Mouse (Mus musculus) heart, postnatal 0 days (tissue): ENCODE measurements at regions not wholly inside any gene's neighbourhood (a gene's known extent, or its start where the extent isn't known, plus 50 kb on each side); places are given as distances from the start of the nearest gene placed in this dataset.

Source experiments
- ATAC-seq: fragments of 200-750 bp; cut with Nextera tagmentation; 2 replicates; pipeline ENCODE4 v1.8.0; 2017; ENCODE audit warnings: low read depth, moderate number of reproducible peaks, moderate library complexity; ENCODE audit not compliant: insufficient read depth
- DNase-seq: peaks from one replicate; pipeline ENCODE4 v3.0.0-alpha.2; 2016; ENCODE audit warnings: low spot score
- H3K27ac ChIP-seq: fragments of 300-500 bp; sonication (generic); 2 replicates; pipeline ENCODE4 v1.5.1; 2014; ENCODE audit warnings: low read depth, mild to moderate bottlenecking
- H3K27me3 ChIP-seq: fragments of 300-500 bp; sonication (generic); 2 replicates; pipeline ENCODE4 v1.6.1; 2014; ENCODE audit warnings: low read length, mixed read lengths; ENCODE audit not compliant: control insufficient read depth, insufficient read depth
- H3K36me3 ChIP-seq: fragments of 300-500 bp; sonication (generic); replicated peaks from 2 replicates; pipeline ENCODE4 v1.6.1; 2014; ENCODE audit warnings: low read length, mixed read lengths; ENCODE audit not compliant: control insufficient read depth, insufficient read depth
- H3K4me1 ChIP-seq: fragments of 300-500 bp; sonication (generic); 2 replicates; pipeline ENCODE4 v1.6.1; 2014; ENCODE audit warnings: antibody characterized with exemption; ENCODE audit not compliant: control insufficient read depth, insufficient read depth
- H3K4me2 ChIP-seq: fragments of 300-500 bp; sonication (generic); 2 replicates; pipeline ENCODE4 v1.6.1; 2014; ENCODE audit warnings: low read depth, mild to moderate bottlenecking, low read length, moderate library complexity
- H3K4me3 ChIP-seq: fragments of 300-500 bp; sonication (generic); 2 replicates; pipeline ENCODE4 v1.5.1; 2014; ENCODE audit warnings: low read depth, low read length
- H3K9ac ChIP-seq: fragments of 300-500 bp; sonication (generic); replicated peaks from 2 replicates; pipeline ENCODE4 v1.6.1; 2014; ENCODE audit warnings: low read depth, low read length, mixed read lengths
- H3K9me3 ChIP-seq: fragments of 300-500 bp; sonication (generic); replicated peaks from 2 replicates; pipeline ENCODE4 v1.6.1; 2016; ENCODE audit warnings: low read length; ENCODE audit not compliant: control insufficient read depth
- CTCF ChIP-seq: IDR thresholded peaks from 2 replicates; pipeline ENCODE4 v1.5.1; 2016; ENCODE audit warnings: antibody characterized with exemption, control low read depth, low read depth
- EP300 ChIP-seq: IDR thresholded peaks from 2 replicates; pipeline ENCODE4 v1.6.1; 2016; ENCODE audit warnings: antibody characterized with exemption, low read depth
- whole genome bisulfite sequencing: fragments of 180-500 bp; shearing (Covaris S2); extraction: QIAGEN DNeasy Blood & Tissue Kit; methylation state at CpG from one replicate; pipeline ENCODE4 v1.1.7; 2014; 5-methylcytosine and 5-hydroxymethylcytosine counted together

DNA sequence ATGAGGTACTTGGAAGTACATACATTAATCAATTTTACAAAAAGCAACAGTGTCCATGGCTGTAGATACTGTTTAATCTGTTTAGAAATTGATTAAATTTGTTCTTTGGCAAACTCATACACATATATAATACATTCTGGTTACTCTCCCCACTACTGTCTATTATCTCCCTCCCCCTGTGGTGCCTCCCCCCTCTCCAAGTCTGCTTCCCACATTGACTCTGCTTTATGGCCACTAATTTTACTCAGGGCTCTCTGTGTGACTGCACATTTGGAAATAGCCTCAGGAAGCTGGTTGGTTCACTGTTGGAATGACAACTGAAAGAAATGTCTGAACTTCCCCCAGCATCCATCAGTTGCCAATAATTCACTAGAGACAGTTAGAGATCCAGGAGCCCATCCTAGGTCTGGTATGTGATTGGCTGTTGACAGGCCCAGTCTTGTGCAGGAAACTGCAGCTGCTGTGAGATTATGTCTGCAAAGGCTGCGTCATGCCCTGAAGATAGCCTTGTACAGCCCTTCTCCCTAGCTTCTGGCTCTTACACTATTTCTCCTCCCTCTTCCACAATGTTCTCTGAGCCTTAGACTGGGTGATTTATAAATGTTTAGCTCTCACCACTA lies 204.6 kb upstream of the Trib2 start:
- no peaks in the 10 kb centered on the region for H3K9me3 ChIP-seq
- 0 out of 2 replicates have a peak, but pooled peaks cover 6% of the 10 kb centered on the region for H3K4me1 ChIP-seq
- H3K36me3 ChIP-seq, result no peaks in the 10 kb centered on the region
- WGBS, result 12% methylated on average over 1 of the region's 1 CpGs
- H3K27ac ChIP-seq, result peak overlapping the region; percentile 72
- ATAC-seq (peak; percentile 63), DNase-seq (peak; percentile 81)
- no peaks in the 10 kb centered on the region for H3K27me3 ChIP-seq
- H3K4me3 ChIP-seq, result no peak overlapping the region
- no peak for TF ChIP-seq CTCF
- TF ChIP-seq EP300, result no peak
- no peak overlapping the region for H3K4me2 ChIP-seq
- no peak overlapping the region for H3K9ac ChIP-seq

DNA sequence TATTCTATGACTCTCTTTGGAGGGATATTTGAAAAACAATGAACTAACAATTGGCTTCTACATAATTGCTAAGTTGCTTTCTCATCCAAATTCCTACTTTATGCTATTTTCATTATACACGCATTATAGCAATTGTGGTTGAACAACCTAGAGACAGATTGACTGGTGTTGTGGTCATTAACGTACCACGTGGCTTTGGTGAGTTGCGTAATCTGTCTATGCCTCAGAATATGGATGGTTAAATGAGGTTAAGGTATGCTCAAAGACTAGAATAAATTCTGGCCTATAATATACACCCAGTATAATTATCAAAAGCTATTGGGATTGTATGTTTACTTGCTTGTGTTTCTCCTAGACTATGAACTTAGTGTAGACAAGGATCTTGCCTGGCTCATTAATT lies 201.5 kb upstream of the Trib2 start:
- H3K4me1 ChIP-seq, result peaks cover 26% of the 10 kb centered on the region
- H3K9ac ChIP-seq, result no peak overlapping the region
- no peak for DNase-seq
- H3K9me3 ChIP-seq, result no peaks in the 10 kb centered on the region
- no peaks in the 10 kb centered on the region for H3K27me3 ChIP-seq
- 92% methylated on average over 4 of the region's 4 CpGs for WGBS
- no peaks in the 10 kb centered on the region for H3K36me3 ChIP-seq
- TF ChIP-seq CTCF (no peak), EP300 (no peak)
- no peak overlapping the region for H3K4me3 ChIP-seq
- no peak overlapping the region for H3K4me2 ChIP-seq
- ATAC-seq, result no peak
- no peak overlapping the region for H3K27ac ChIP-seq

DNA sequence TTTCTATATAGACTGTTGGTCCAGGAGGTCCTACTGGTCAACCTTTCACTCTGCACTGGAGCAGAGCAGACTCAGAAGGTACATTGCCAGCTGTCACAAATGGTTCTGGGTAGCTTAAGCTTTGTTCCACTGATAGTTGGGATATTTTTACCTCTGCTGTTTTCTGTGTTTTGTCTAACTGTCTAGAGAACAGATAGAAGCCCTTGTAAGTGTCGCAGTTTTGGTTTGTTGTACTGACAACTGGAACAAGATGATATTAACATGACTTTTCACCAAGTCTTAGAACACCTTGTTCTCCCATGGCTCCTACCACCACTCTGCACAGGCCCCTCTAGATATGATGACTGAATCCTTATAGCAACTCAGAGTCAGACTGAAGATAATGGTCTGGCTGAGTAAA lies 199.9 kb upstream of the Trib2 start:
- Histone ChIP-seq H3K4me2 (no peak overlapping the region), H3K9me3 (no peaks in the 10 kb centered on the region), H3K4me3 (no peak overlapping the region), H3K27me3 (no peaks in the 10 kb centered on the region), H3K27ac (peak overlapping the region; percentile 67), H3K36me3 (no peaks in the 10 kb centered on the region), H3K4me1 (peaks cover 27% of the 10 kb centered on the region), H3K9ac (no peak overlapping the region)
- WGBS, result 27% methylated on average over 1 of the region's 1 CpGs
- ATAC-seq (peak; percentile 89), DNase-seq (peak; percentile 87)
- TF ChIP-seq EP300, result peak; percentile 98
- no peak for TF ChIP-seq CTCF

DNA sequence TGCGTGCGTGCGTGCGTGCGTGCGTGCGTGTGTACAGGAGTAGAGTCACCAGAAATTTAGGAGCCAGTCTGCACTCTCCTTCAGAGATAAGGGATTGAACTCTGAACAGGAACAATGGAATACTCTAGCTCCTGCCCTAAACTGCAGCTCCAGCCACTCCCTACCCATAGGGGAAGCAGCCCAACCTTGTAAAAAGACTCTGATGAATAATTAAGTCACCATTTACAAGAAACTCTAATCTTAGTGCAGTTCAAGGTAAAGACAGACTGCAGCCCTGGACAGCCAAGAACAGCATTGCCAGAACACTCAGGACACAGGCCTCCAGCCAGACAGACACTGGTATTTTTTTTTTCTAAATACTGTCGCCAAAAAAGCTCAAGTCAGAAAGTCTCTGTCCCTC lies 198.9 kb upstream of the Trib2 start:
- ATAC-seq (no peak), DNase-seq (no peak)
- no peaks in the 10 kb centered on the region for H3K36me3 ChIP-seq
- H3K9ac ChIP-seq, result no peak overlapping the region
- WGBS, result 73% methylated on average over 8 of the region's 8 CpGs
- TF ChIP-seq CTCF (no peak), EP300 (no peak)
- H3K4me2 ChIP-seq, result no peak overlapping the region
- no peak overlapping the region for H3K4me3 ChIP-seq
- H3K4me1 ChIP-seq, result peaks cover 22% of the 10 kb centered on the region
- H3K27ac ChIP-seq, result peak overlapping the region; percentile 74
- H3K9me3 ChIP-seq, result no peaks in the 10 kb centered on the region
- no peaks in the 10 kb centered on the region for H3K27me3 ChIP-seq

DNA sequence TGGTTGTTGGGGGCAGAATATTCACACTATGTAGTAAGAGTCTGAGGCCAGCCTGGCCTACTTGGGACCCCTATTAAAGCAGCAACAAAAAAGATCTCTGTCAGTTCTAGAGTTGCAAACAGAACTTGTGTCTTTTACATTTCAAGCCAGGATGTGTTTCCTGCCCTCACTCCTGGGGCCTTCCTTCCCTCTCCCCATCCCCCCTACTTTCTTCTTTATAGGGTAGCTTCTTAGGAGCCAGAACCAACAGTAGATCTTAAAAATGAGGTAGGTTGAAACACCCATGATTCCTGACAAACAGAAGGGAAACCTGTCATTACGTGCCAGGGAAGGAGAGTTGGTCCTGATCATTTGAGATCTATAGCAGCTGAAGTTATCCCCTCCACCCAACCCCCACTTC lies 198.0 kb upstream of the Trib2 start:
- Histone ChIP-seq H3K36me3 (no peaks in the 10 kb centered on the region), H3K27me3 (no peaks in the 10 kb centered on the region), H3K4me3 (no peak overlapping the region), H3K9me3 (no peaks in the 10 kb centered on the region), H3K9ac (no peak overlapping the region), H3K4me1 (peaks cover 30% of the 10 kb centered on the region), H3K4me2 (no peak overlapping the region), H3K27ac (peak overlapping the region; percentile 34)
- no peak for DNase-seq
- no peak for ATAC-seq
- 84% methylated on average over 1 of the region's 1 CpGs for WGBS
- no peak for TF ChIP-seq EP300
- TF ChIP-seq CTCF, result no peak
